Comparison of ENCODE assay signal across 8 mouse cellular contexts in the genomic region with DNA sequence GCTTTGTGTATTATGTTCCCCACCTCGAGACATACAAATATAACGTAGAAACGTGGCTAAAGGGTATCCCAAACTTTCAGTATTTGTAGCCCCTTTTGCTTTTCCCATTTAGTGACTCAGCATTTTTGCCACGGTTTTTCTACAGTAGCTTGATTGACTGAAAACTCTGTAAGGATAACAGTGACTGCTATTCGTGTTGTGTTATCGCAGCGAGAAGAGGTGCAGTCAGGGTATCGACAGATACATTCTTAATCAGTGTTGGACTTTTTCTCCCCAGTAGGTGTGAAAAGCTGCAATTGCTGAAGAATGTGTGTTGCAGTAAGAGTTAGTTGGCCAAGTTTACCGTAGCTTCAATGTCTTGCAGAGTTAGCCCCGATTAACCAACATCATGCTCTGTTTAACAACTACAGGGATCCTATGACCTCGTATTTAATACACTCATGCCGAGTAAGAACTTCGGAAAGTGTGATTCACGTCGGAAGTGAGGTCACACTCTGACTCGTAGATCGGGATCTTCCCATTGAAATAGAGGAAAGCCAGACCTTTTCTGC. TPM values are rescaled to one million over a fixed set of nuclear protein-coding genes. Genes with fewer than 3 reads are reported as not detected.
DNase-seq lines count a peak whose midpoint lies in the region; ATAC-seq and TF ChIP-seq lines count a peak whose summit lies in the region.

No protein-coding gene starts in this region.

- no peak for ATAC-seq in monocyte, adult 5-6 weeks (replicated peaks; ENCODE audit: insufficient number of reproducible peaks, low FRiP score, low TSS enrichment, poor library complexity, severe bottlenecking)

- peak overlapping the region; percentile 69 for H3K27ac ChIP-seq in brown adipose tissue, adult 24 weeks (replicated peaks; ENCODE audit: low read depth, low read length)
- H3K27ac ChIP-seq in heart, adult 2 months = peak overlapping the region; percentile 87

- TF ChIP-seq EP300 in heart, adult 2 months (IDR thresholded peaks at IDR 0.05; ENCODE audit: insufficient read depth, low read depth, low read length) = no peak

- TF ChIP-seq POLR2A in heart, adult 2 months (IDR thresholded peaks at IDR 0.05; ENCODE audit: insufficient read depth, low read depth, low read length) = no peak

- WGBS in heart, adult 2 months = 1% methylated on average over 17 of the region's 17 CpGs

- peak; percentile 35 for DNase-seq in embryo, embryonic 10 days (ENCODE audit: low spot score)
- no peak for DNase-seq in embryo, embryonic 9.5 days (ENCODE audit: extremely low spot score)
- DNase-seq in heart, adult 2 months = peak in 1 of 2 experiments; percentile 49
- peak; percentile 42 for DNase-seq in kidney, adult 9 months
- DNase-seq in lung, postnatal 36 days = peak; percentile 75
- DNase-seq in thymus, postnatal 14 days = no peak

- no peaks in the 10 kb centered on the region for H3K27me3 ChIP-seq in heart, adult 2 months (ENCODE audit: control insufficient read depth, insufficient read depth, low read length)

- H3K4me3 ChIP-seq in brown adipose tissue, adult 24 weeks (ENCODE audit: insufficient read depth, low read depth, low read length) = peak overlapping the region; percentile 95
- peak overlapping the region; percentile 89 for H3K4me3 ChIP-seq in heart, adult 2 months

- intact Hi-C loops in heart, adult 2 months (cut with DNase I) = loop anchor here (5.0 kb wide), 1 partner anchor 33 kb away; no protein-coding TSS in a partner anchor

- H3K79me2 ChIP-seq in heart, adult 2 months (replicated peaks; ENCODE audit: control insufficient read depth, insufficient read depth, low read length) = peaks cover 3% of the 10 kb centered on the region; the same call in 1 of the 2 replicates

- peaks cover 38% of the 10 kb centered on the region for H3K36me3 ChIP-seq in heart, adult 2 months (ENCODE audit: control insufficient read depth, insufficient read depth, low read length)

- TF ChIP-seq CTCF in heart, adult 2 months (IDR thresholded peaks at IDR 0.05) = no peak

- H3K4me1 ChIP-seq in brown adipose tissue, adult 24 weeks (ENCODE audit: control insufficient read depth, insufficient read depth, insufficient read length, low read length) = peaks cover 6% of the 10 kb centered on the region; the same call in 1 of the 2 replicates
- peaks cover 11% of the 10 kb centered on the region for H3K4me1 ChIP-seq in heart, adult 2 months (ENCODE audit: control insufficient read depth, insufficient read depth, low read length)

- peak overlapping the region; percentile 89 for H3K9ac ChIP-seq in heart, adult 2 months (ENCODE audit: low read depth, low read length)

RNA-seq across cellular contexts. Expression of gene Lrrfip2, which starts 1.6 kb away (rescaled TPM):
- 36.9 and 43.5 TPM in 2 replicates for polyA plus RNA-seq in brown adipose tissue, adult 24 weeks (2012; ENCODE audit: insufficient read depth, insufficient read length, missing spikeins)
- total RNA-seq in heart, adult 2 months (2021) = 10 to 100 TPM; 83.6 to 84.1 TPM
- polyA plus RNA-seq in heart, adult 2 months (2012; rRNA removed) = 33.5 and 61.2 TPM in 2 replicates
- 154 to 232 TPM (median 168 TPM) in 3 replicates for total RNA-seq in monocyte, adult 5-6 weeks (2017)

Comparison
In these comparisons a context has a peak if more than half of its experiments do, and no peak if none do; other contexts are left out.
1. DNase-seq: peak in embryo, embryonic 10 days (single experiment), kidney, adult 9 months (single experiment) and lung, postnatal 36 days (single experiment); none in embryo, embryonic 9.5 days (single experiment) and thymus, postnatal 14 days (single experiment).